Mouse (Mus musculus) forebrain, postnatal 0 days (tissue): ENCODE data around the gene Tbl3. TPM values are rescaled to one million over a fixed set of nuclear protein-coding genes. Genes with fewer than 3 reads are reported as not detected.

Source experiments
- ATAC-seq: fragments of 200-750 bp; cut with Nextera tagmentation; 2 replicates; pipeline ENCODE4 v1.8.0; 2017; ENCODE audit warnings: mild to moderate bottlenecking, moderate library complexity
- DNase-seq: peaks from one replicate; pipeline ENCODE4 v3.0.0-alpha.2; 2015
- H3K27ac ChIP-seq: fragments of 300-500 bp; sonication (generic); 2 replicates; pipeline ENCODE4 v1.5.1; 2014; ENCODE audit warnings: low read depth, mild to moderate bottlenecking, antibody characterized with exemption, low read length, moderate library complexity, mixed read lengths
- H3K27me3 ChIP-seq: fragments of 300-500 bp; sonication (generic); 2 replicates; pipeline ENCODE4 v1.6.1; 2014; ENCODE audit warnings: mild to moderate bottlenecking, low read length, mixed read lengths; ENCODE audit not compliant: insufficient read depth
- H3K36me3 ChIP-seq: fragments of 300-500 bp; sonication (generic); 2 replicates; pipeline ENCODE4 v1.6.1; 2014; ENCODE audit warnings: mild to moderate bottlenecking, moderate library complexity; ENCODE audit not compliant: insufficient read depth
- H3K4me1 ChIP-seq: fragments of 300-500 bp; sonication (generic); 2 replicates; pipeline ENCODE4 v1.6.1; 2014; ENCODE audit warnings: antibody characterized with exemption; ENCODE audit not compliant: insufficient read depth
- H3K4me2 ChIP-seq: fragments of 300-500 bp; sonication (generic); 2 replicates; pipeline ENCODE4 v1.6.1; 2014; ENCODE audit warnings: low read depth, mild to moderate bottlenecking, moderate library complexity
- H3K4me3 ChIP-seq: fragments of 300-500 bp; sonication (generic); 2 replicates; pipeline ENCODE4 v1.5.1; 2014; ENCODE audit warnings: low read depth, low read length, mixed read lengths
- H3K9ac ChIP-seq: fragments of 300-500 bp; sonication (generic); 2 replicates; pipeline ENCODE4 v1.6.1; 2014; ENCODE audit warnings: mild to moderate bottlenecking
- H3K9me3 ChIP-seq: fragments of 300-500 bp; sonication (generic); 2 replicates; pipeline ENCODE4 v1.6.1; 2016; ENCODE audit warnings: low read length
- CTCF ChIP-seq: sonication (generic); IDR thresholded peaks from 2 replicates; pipeline ENCODE4 v1.5.1; 2016; ENCODE audit warnings: antibody characterized with exemption, control low read depth, low read depth
- WGBS: fragments of 180-500 bp; shearing (Covaris S2); extraction: QIAGEN DNeasy Blood & Tissue Kit; methylation state at CpG from one replicate; pipeline ENCODE4 v1.1.7; 2014; 5-methylcytosine and 5-hydroxymethylcytosine counted together
- polyA plus RNA-seq: library from polyadenylated mRNA; unstranded; fragments of >200 nt; fragmentation: Nextera tagmentation; extraction: Ambion mirVana; gene quantifications from 2 replicates; pipeline ENCODE4 v1.2.1, GENCODE M21; 2015
- total RNA-seq: library from RNA; depleted of rRNA; stranded (reverse); fragments of >200 nt; gene quantifications from 2 replicates; pipeline ENCODE4 v1.2.3, GENCODE M21; 2014; rRNA removed

Tbl3 gene
- total and polyA plus RNA-seq, 2 experiments from 2014 or later: 39.0 to 48.0 TPM

- Histone ChIP-seq H3K4me3 (peak within 1 kb of the TSS; percentile 70), H3K36me3 (no peaks in the 10 kb centered on the region), H3K27me3 (no peaks in the 10 kb centered on the region; the same call in 1 of the 2 replicates), H3K9ac (peak within 1 kb of the TSS; percentile 76), H3K27ac (peak within 1 kb of the TSS; percentile 57; the same call in 1 of the 2 replicates), H3K9me3 (no peaks in the 10 kb centered on the region), H3K4me1 (peaks cover 4% of the 10 kb centered on the region; the same call in 1 of the 2 replicates), H3K4me2 (peak within 1 kb of the TSS; percentile 99)
- peak; percentile 74 for ATAC-seq
- no peak for TF ChIP-seq CTCF
- DNase-seq: peak; percentile 44
- whole genome bisulfite sequencing: 3% methylated on average over 34 of the region's 41 CpGs
These were observed 57.3 kb downstream of the Tbl3 start, which contains the start of gene Slc9a3r2 for GRCm38 (mm10) chr17:24650070-24650616. Slc9a3r2 (minus strand) TSS chr17:24650327.

- H3K4me1 ChIP-seq: peaks cover 4% of the 10 kb centered on the region; the same call in 1 of the 2 replicates
- no peak for TF ChIP-seq CTCF
- H3K27me3 ChIP-seq: no peaks in the 10 kb centered on the region
- H3K9me3 ChIP-seq: no peaks in the 10 kb centered on the region
- peak overlapping the region; percentile 99 for H3K4me2 ChIP-seq
- ATAC-seq (peak; percentile 58), DNase-seq (peak; percentile 27)
- H3K36me3 ChIP-seq: no peaks in the 10 kb centered on the region
- peak overlapping the region; percentile 70 for H3K4me3 ChIP-seq
- H3K9ac ChIP-seq: peak overlapping the region; percentile 76
- WGBS: 2% methylated on average over 35 of the region's 35 CpGs
- H3K27ac ChIP-seq: peak overlapping the region; percentile 57; the same call in 1 of the 2 replicates
These were observed 57.8 kb downstream of the Tbl3 start for GRCm38 (mm10) chr17:24649581-24650069.

- WGBS: 73% methylated on average over 10 of the region's 10 CpGs
- peak overlapping the region; percentile 70 for H3K4me3 ChIP-seq
- no peak overlapping the region for H3K9ac ChIP-seq
- H3K4me1 ChIP-seq: peaks cover 4% of the 10 kb centered on the region; the same call in 1 of the 2 replicates
- no peak overlapping the region for H3K27ac ChIP-seq
- no peaks in the 10 kb centered on the region for H3K27me3 ChIP-seq
- TF ChIP-seq CTCF: peak; percentile 13; the same call in 1 of the 2 replicates
- peak overlapping the region; percentile 99 for H3K4me2 ChIP-seq
- H3K9me3 ChIP-seq: no peaks in the 10 kb centered on the region
- DNase-seq (no peak), ATAC-seq (no peak)
- H3K36me3 ChIP-seq: no peaks in the 10 kb centered on the region
These were observed 58.6 kb downstream of the Tbl3 start for GRCm38 (mm10) chr17:24648731-24649377.

Other genes with a start within 250 kb of the Tbl3 start
Only the 30 nearest of the 32 such genes appear.
- gene Bricd5, start 233.8 kb downstream of the Tbl3 start, total RNA-seq: 1.2 and 2.0 TPM in 2 replicates
- 1.6 and 4.3 TPM in 2 replicates for gene Bricd5, start 233.8 kb downstream of the Tbl3 start, polyA plus RNA-seq
- 36.5 and 45.5 TPM in 2 replicates for gene Mlst8, start 228.6 kb downstream of the Tbl3 start, total RNA-seq
- gene Mlst8, start 228.6 kb downstream of the Tbl3 start, polyA plus RNA-seq: 23.9 and 28.2 TPM in 2 replicates
- gene Caskin1, start 219.1 kb downstream of the Tbl3 start, total RNA-seq: 90.0 and 113 TPM in 2 replicates
- 14.9 and 25.3 TPM in 2 replicates for gene Caskin1, start 219.1 kb downstream of the Tbl3 start, polyA plus RNA-seq
- 145 and 168 TPM in 2 replicates for gene Traf7, start 179.7 kb downstream of the Tbl3 start, total RNA-seq
- 81.4 and 82.0 TPM in 2 replicates for gene Traf7, start 179.7 kb downstream of the Tbl3 start, polyA plus RNA-seq
- 5.0 and 7.1 TPM in 2 replicates for gene Rab26, start 173.4 kb downstream of the Tbl3 start, total RNA-seq
- gene Rab26, start 173.4 kb downstream of the Tbl3 start, polyA plus RNA-seq: 10.1 and 12.4 TPM in 2 replicates
- 48.9 and 58.8 TPM in 2 replicates for gene Pkd1, start 157.8 kb downstream of the Tbl3 start, total RNA-seq
- gene Pkd1, start 157.8 kb downstream of the Tbl3 start, polyA plus RNA-seq: 4.9 and 8.9 TPM in 2 replicates
- gene Tsc2, start 75.0 kb downstream of the Tbl3 start, total RNA-seq: 81.2 and 92.6 TPM in 2 replicates
- gene Tsc2, start 75.0 kb downstream of the Tbl3 start, polyA plus RNA-seq: 44.2 and 56.2 TPM in 2 replicates
- 10.1 and 10.2 TPM in 2 replicates for gene Nthl1, start 75.0 kb downstream of the Tbl3 start, total RNA-seq
- gene Nthl1, start 75.0 kb downstream of the Tbl3 start, polyA plus RNA-seq: 8.6 and 9.8 TPM in 2 replicates
- 43.5 and 54.5 TPM in 2 replicates for gene Slc9a3r2, start 57.3 kb downstream of the Tbl3 start, total RNA-seq
- 42.0 and 48.3 TPM in 2 replicates for gene Slc9a3r2, start 57.3 kb downstream of the Tbl3 start, polyA plus RNA-seq
- not detected in 2 replicates for gene Npw, start 49.2 kb downstream of the Tbl3 start, total RNA-seq
- gene Npw, start 49.2 kb downstream of the Tbl3 start, polyA plus RNA-seq: 0.64 and 0.96 TPM in 2 replicates
- 31.2 and 41.5 TPM in 2 replicates for gene Zfp598, start 38.0 kb downstream of the Tbl3 start, total RNA-seq
- gene Zfp598, start 38.0 kb downstream of the Tbl3 start, polyA plus RNA-seq: 14.6 and 15.0 TPM in 2 replicates
- gene Syngr3, start 17.7 kb downstream of the Tbl3 start, total RNA-seq: 218 and 221 TPM in 2 replicates
- gene Syngr3, start 17.7 kb downstream of the Tbl3 start, polyA plus RNA-seq: 255 and 290 TPM in 2 replicates
- 34.5 and 34.7 TPM in 2 replicates for gene Gfer, start 11.5 kb downstream of the Tbl3 start, total RNA-seq
- gene Gfer, start 11.5 kb downstream of the Tbl3 start, polyA plus RNA-seq: 35.4 and 38.0 TPM in 2 replicates
- gene Noxo1, start 11.4 kb downstream of the Tbl3 start, total RNA-seq: 3.8 and 4.5 TPM in 2 replicates
- 1.4 and 2.5 TPM in 2 replicates for gene Noxo1, start 11.4 kb downstream of the Tbl3 start, polyA plus RNA-seq
- 0.69 TPM in 1 of 2 replicates, not detected in the other for gene Rnf151, start 10.4 kb upstream of the Tbl3 start, total RNA-seq
- gene Rnf151, start 10.4 kb upstream of the Tbl3 start, polyA plus RNA-seq: not detected in 2 replicates
- gene Rps2, start 10.5 kb upstream of the Tbl3 start, total RNA-seq: 2,317 and 3,198 TPM in 2 replicates
- 884 and 936 TPM in 2 replicates for gene Rps2, start 10.5 kb upstream of the Tbl3 start, polyA plus RNA-seq
- 151 and 199 TPM in 2 replicates for gene Ndufb10, start 16.8 kb upstream of the Tbl3 start, total RNA-seq
- 312 and 351 TPM in 2 replicates for gene Ndufb10, start 16.8 kb upstream of the Tbl3 start, polyA plus RNA-seq
- gene Rpl3l, start 20.2 kb upstream of the Tbl3 start, total RNA-seq: not detected in 2 replicates
- gene Rpl3l, start 20.2 kb upstream of the Tbl3 start, polyA plus RNA-seq: 0.34 TPM in 1 of 2 replicates, not detected in the other
- gene Msrb1, start 29.0 kb upstream of the Tbl3 start, total RNA-seq: 19.3 and 27.4 TPM in 2 replicates
- gene Msrb1, start 29.0 kb upstream of the Tbl3 start, polyA plus RNA-seq: 28.4 and 28.6 TPM in 2 replicates
- 0.57 TPM in 1 of 2 replicates, not detected in the other for gene Hs3st6, start 45.3 kb upstream of the Tbl3 start, total RNA-seq
- 0.45 and 0.53 TPM in 2 replicates for gene Hs3st6, start 45.3 kb upstream of the Tbl3 start, polyA plus RNA-seq
- gene Meiob, start 96.6 kb upstream of the Tbl3 start, total RNA-seq: not detected in 2 replicates
- 0.08 and 0.15 TPM in 2 replicates for gene Meiob, start 96.6 kb upstream of the Tbl3 start, polyA plus RNA-seq
- 62.0 and 62.8 TPM in 2 replicates for gene Hagh, start 132.5 kb upstream of the Tbl3 start, total RNA-seq
- 61.6 and 66.6 TPM in 2 replicates for gene Hagh, start 132.5 kb upstream of the Tbl3 start, polyA plus RNA-seq
- 15.1 and 16.6 TPM in 2 replicates for gene Fahd1, start 142.7 kb upstream of the Tbl3 start, total RNA-seq
- 13.5 and 15.6 TPM in 2 replicates for gene Fahd1, start 142.7 kb upstream of the Tbl3 start, polyA plus RNA-seq
- 0.48 TPM in 1 of 2 replicates, not detected in the other for gene Igfals, start 158.3 kb upstream of the Tbl3 start, total RNA-seq
- 0.18 TPM in 1 of 2 replicates, not detected in the other for gene Igfals, start 158.3 kb upstream of the Tbl3 start, polyA plus RNA-seq
- 40.5 and 50.6 TPM in 2 replicates for gene Nubp2, start 178.7 kb upstream of the Tbl3 start, total RNA-seq
- 67.3 and 80.1 TPM in 2 replicates for gene Nubp2, start 178.7 kb upstream of the Tbl3 start, polyA plus RNA-seq
- 75.7 and 91.0 TPM in 2 replicates for gene Spsb3, start 179.0 kb upstream of the Tbl3 start, total RNA-seq
- gene Spsb3, start 179.0 kb upstream of the Tbl3 start, polyA plus RNA-seq: 89.8 and 97.8 TPM in 2 replicates
- gene Eme2, start 187.4 kb upstream of the Tbl3 start, total RNA-seq: 35.6 and 36.6 TPM in 2 replicates
- gene Eme2, start 187.4 kb upstream of the Tbl3 start, polyA plus RNA-seq: 14.7 and 17.9 TPM in 2 replicates
- gene Mrps34, start 187.5 kb upstream of the Tbl3 start, total RNA-seq: 39.5 and 45.5 TPM in 2 replicates
- gene Mrps34, start 187.5 kb upstream of the Tbl3 start, polyA plus RNA-seq: 128 and 138 TPM in 2 replicates
- gene Nme3, start 188.8 kb upstream of the Tbl3 start, total RNA-seq: 60.1 and 75.7 TPM in 2 replicates
- 74.7 and 81.0 TPM in 2 replicates for gene Nme3, start 188.8 kb upstream of the Tbl3 start, polyA plus RNA-seq
- 128 and 151 TPM in 2 replicates for gene Mapk8ip3, start 229.3 kb upstream of the Tbl3 start, total RNA-seq
- gene Mapk8ip3, start 229.3 kb upstream of the Tbl3 start, polyA plus RNA-seq: 50.3 and 65.1 TPM in 2 replicates